Mouse (Mus musculus) myocyte (in vitro differentiated cells): ENCODE data around the gene Gpx3. TPM values are rescaled to one million over a fixed set of nuclear protein-coding genes. Genes with fewer than 3 reads are reported as not detected.
"Not testable (repeated sequence)": the region's sequence is repeated elsewhere in the genome, so short reads cannot be mapped to it uniquely, and the experiment has no call there.

Source experiments
- H3K27me3 ChIP-seq: one replicate; pipeline ENCODE4 v1.6.1; 2011; ENCODE audit not compliant: control insufficient read depth, insufficient read depth, insufficient read length
- H3K36me3 ChIP-seq: one replicate; pipeline ENCODE4 v1.6.1; 2011; ENCODE audit not compliant: control insufficient read depth, insufficient read depth
- H3K4me2 ChIP-seq: one replicate; pipeline ENCODE4 v1.6.1; 2011; ENCODE audit warnings: low read depth, control low read depth
- H3K4me3 ChIP-seq: one replicate; pipeline ENCODE4 v1.5.1; 2011; ENCODE audit warnings: mild to moderate bottlenecking, control low read depth, moderate library complexity
- H3K79me2 ChIP-seq: one replicate; pipeline ENCODE4 v1.6.1; 2011; ENCODE audit not compliant: control insufficient read depth, insufficient read depth
- H3ac ChIP-seq: one replicate; pipeline ENCODE4 v1.6.1; 2011; ENCODE audit not compliant: control insufficient read depth, insufficient read length
- CEBPB ChIP-seq: IDR thresholded peaks from 2 replicates; pipeline ENCODE4 v1.6.1; 2011; ENCODE audit warnings: mild to moderate bottlenecking, moderate library complexity; ENCODE audit not compliant: poor library complexity, insufficient read depth, severe bottlenecking
- E2F4 ChIP-seq: IDR thresholded peaks from one replicate; pipeline ENCODE4 v1.6.1; 2011; ENCODE audit warnings: mild to moderate bottlenecking, control low read depth, moderate library complexity; ENCODE audit not compliant: insufficient read depth
- MAX ChIP-seq: IDR thresholded peaks from one replicate; pipeline ENCODE4 v1.6.1; 2011; ENCODE audit warnings: low read depth, mild to moderate bottlenecking, control low read depth
- MYOD1 ChIP-seq, 3 experiments: IDR thresholded peaks; one replicate each; pipeline ENCODE4 v1.6.1; 2011; ENCODE audit warnings: control low read depth in 2 of 3, low read depth in 2 of 3, mild to moderate bottlenecking in 2 of 3, moderate library complexity in 1 of 3; ENCODE audit not compliant: insufficient read length in 2 of 3, control insufficient read depth in 1 of 3
- MYOG ChIP-seq, 3 experiments: IDR thresholded peaks; one replicate each; pipeline ENCODE4 v1.6.1; 2011; ENCODE audit warnings: control low read depth in 2 of 3, low read depth in 2 of 3, mild to moderate bottlenecking in 2 of 3; ENCODE audit not compliant: insufficient read length in 2 of 3, control insufficient read depth in 1 of 3, insufficient read depth in 1 of 3
- POLR2A ChIP-seq: IDR thresholded peaks from one replicate; pipeline ENCODE4 v1.6.1; 2011; ENCODE audit warnings: low read depth, mild to moderate bottlenecking, control low read depth, moderate library complexity; ENCODE audit not compliant: insufficient read length
- POLR2AphosphoS2 ChIP-seq: IDR thresholded peaks from one replicate; pipeline ENCODE4 v1.6.1; 2011; ENCODE audit warnings: low read depth, control low read depth; ENCODE audit not compliant: insufficient read length
- REST ChIP-seq: IDR thresholded peaks from one replicate; pipeline ENCODE4 v1.6.1; 2011; ENCODE audit warnings: mild to moderate bottlenecking, control low read depth, moderate library complexity; ENCODE audit not compliant: insufficient read depth, insufficient read length
- SRF ChIP-seq: IDR thresholded peaks from one replicate; pipeline ENCODE4 v1.6.1; 2011; ENCODE audit warnings: low read depth; ENCODE audit not compliant: control insufficient read depth, insufficient read length
- TCF12 ChIP-seq: IDR thresholded peaks from one replicate; pipeline ENCODE4 v1.6.1; 2011; ENCODE audit warnings: mild to moderate bottlenecking, control low read depth; ENCODE audit not compliant: poor library complexity, insufficient read depth, severe bottlenecking
- TCF3 ChIP-seq: IDR thresholded peaks from one replicate; pipeline ENCODE4 v1.6.1; 2011; ENCODE audit warnings: low read depth, control low read depth; ENCODE audit not compliant: insufficient read length
- USF1 ChIP-seq: IDR thresholded peaks from one replicate; pipeline ENCODE4 v1.6.1; 2011; ENCODE audit warnings: low read depth, mild to moderate bottlenecking, control low read depth, moderate library complexity
- polyA plus RNA-seq: library from polyadenylated mRNA; unstranded; fragments of >200 nt; fragmentation: generic; extraction: Trizol; gene quantifications from one replicate; pipeline ENCODE4 v1.2.1, GENCODE M21; 2012; ENCODE audit warnings: missing spikeins

Gpx3 gene
- 9.4 TPM for polyA plus RNA-seq

GRCm38 (mm10) chr11:54902333-54903323 is at the start of gene Gpx3:
Gene Gpx3, plus strand, starts transcription at chr11:54902453.
- TF ChIP-seq CEBPB = no peak
- no peak for TF ChIP-seq REST
- TF ChIP-seq E2F4 = no peak
- TF ChIP-seq POLR2AphosphoS2 = no peak
- no peak for TF ChIP-seq MYOG (IDR thresholded peaks at IDR 0.05; ENCODE audit: control insufficient read depth in 1 of 3, insufficient read depth in 1 of 3, insufficient read length in 2 of 3, low read depth in 2 of 3)
- TF ChIP-seq USF1 = no peak
- no peak for TF ChIP-seq POLR2A
- TF ChIP-seq SRF = no peak
- no peak for TF ChIP-seq MAX
- no peak for TF ChIP-seq TCF3
- TF ChIP-seq TCF12 = no peak
- no peak for TF ChIP-seq MYOD1 (IDR thresholded peaks at IDR 0.05; ENCODE audit: control insufficient read depth in 1 of 3, insufficient read length in 2 of 3, low read depth in 2 of 3)
- no peak within 1 kb of the TSS for H3K4me3 ChIP-seq
- no peak within 1 kb of the TSS for H3ac ChIP-seq
- H3K79me2 ChIP-seq = no peaks in the 10 kb centered on the region
- H3K36me3 ChIP-seq = no peaks in the 10 kb centered on the region
- H3K27me3 ChIP-seq = no peaks in the 10 kb centered on the region
- no peak within 1 kb of the TSS for H3K4me2 ChIP-seq

- not testable (repeated sequence) for H3K79me2 ChIP-seq, H3ac ChIP-seq, H3K36me3 ChIP-seq, H3K27me3 ChIP-seq
- H3K4me2 ChIP-seq = peak overlapping the region; percentile 78
- H3K4me3 ChIP-seq = peak overlapping the region; percentile 45
Observed at GRCm38 (mm10) chr11:54858880-54859279, 43.4 kb upstream of the Gpx3 start.

GRCm38 (mm10) chr11:54859322-54860165 is 42.7 kb upstream of the Gpx3 start:
- peak overlapping the region; percentile 31 for H3ac ChIP-seq
- H3K79me2 ChIP-seq = no peaks in the 10 kb centered on the region
- no peaks in the 10 kb centered on the region for H3K36me3 ChIP-seq
- H3K4me3 ChIP-seq = peak overlapping the region; percentile 45
- no peak for TF ChIP-seq POLR2AphosphoS2
- no peak for TF ChIP-seq MYOG (IDR thresholded peaks at IDR 0.05; ENCODE audit: control insufficient read depth in 1 of 3, insufficient read depth in 1 of 3, insufficient read length in 2 of 3, low read depth in 2 of 3)
- TF ChIP-seq REST = no peak
- no peak for TF ChIP-seq CEBPB
- no peak for TF ChIP-seq POLR2A
- TF ChIP-seq SRF = no peak
- no peak for TF ChIP-seq TCF12
- peak in 1 of 3 experiments; percentile 12 for TF ChIP-seq MYOD1 (IDR thresholded peaks at IDR 0.05; ENCODE audit: control insufficient read depth in 1 of 3, insufficient read length in 2 of 3, low read depth in 2 of 3)
- TF ChIP-seq E2F4 = no peak
- peak overlapping the region; percentile 78 for H3K4me2 ChIP-seq
- H3K27me3 ChIP-seq = no peaks in the 10 kb centered on the region

GRCm38 (mm10) chr11:54860256-54861038 is 41.8 kb upstream of the Gpx3 start, which contains the start of gene Lyrm7:
Gene Lyrm7, minus strand, starts transcription at chr11:54860916.
- no peaks in the 10 kb centered on the region for H3K79me2 ChIP-seq
- H3ac ChIP-seq = peak within 1 kb of the TSS; percentile 31
- peak within 1 kb of the TSS; percentile 93 for H3K4me2 ChIP-seq
- TF ChIP-seq MAX = no peak
- peak; percentile 65 for TF ChIP-seq POLR2A
- no peaks in the 10 kb centered on the region for H3K27me3 ChIP-seq
- H3K4me3 ChIP-seq = peak within 1 kb of the TSS; percentile 45
- no peaks in the 10 kb centered on the region for H3K36me3 ChIP-seq
